Mouse (Mus musculus): Measurements from ENCODE around the gene Scn5a.

DNA sequence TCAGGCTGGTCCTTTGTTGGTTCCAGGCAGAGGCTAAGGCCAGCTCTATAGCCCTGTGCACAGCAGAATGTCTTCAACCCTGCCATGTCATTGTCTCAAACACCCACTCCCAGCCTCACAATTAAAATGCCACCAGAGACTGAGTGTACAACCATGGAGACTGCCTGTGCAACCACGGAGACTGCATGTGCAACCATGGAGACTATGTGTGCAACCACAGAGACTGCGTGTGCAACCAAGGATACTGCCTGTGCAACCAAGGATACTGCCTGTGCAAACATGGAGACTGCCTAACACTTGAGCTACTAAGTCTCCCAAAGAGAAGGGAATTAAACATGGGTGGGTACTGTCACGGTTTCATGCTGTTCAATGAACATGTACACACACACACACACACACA lies 22.8 kb downstream of the Scn5a start:
- TF ChIP-seq CEBPB (IDR thresholded peaks at IDR 0.05; ENCODE audit: low read depth) (no peak), CTCF (IDR thresholded peaks at IDR 0.05; ENCODE audit: control insufficient read depth, insufficient read depth, insufficient read length) (no peak), USF1 (IDR thresholded peaks at IDR 0.05; ENCODE audit: low read depth) (no peak), MYOG (IDR thresholded peaks at IDR 0.05; ENCODE audit: control insufficient read depth, extremely low read depth, insufficient read length) (no peak), MYOD1 (IDR thresholded peaks at IDR 0.05; ENCODE audit: control insufficient read depth, insufficient read length, low read depth) (no peak), MAX (IDR thresholded peaks at IDR 0.05) (no peak)

Measured in C2C12 (cell line).